Mouse (Mus musculus): ENCODE data around the gene Mdga2.

DNA sequence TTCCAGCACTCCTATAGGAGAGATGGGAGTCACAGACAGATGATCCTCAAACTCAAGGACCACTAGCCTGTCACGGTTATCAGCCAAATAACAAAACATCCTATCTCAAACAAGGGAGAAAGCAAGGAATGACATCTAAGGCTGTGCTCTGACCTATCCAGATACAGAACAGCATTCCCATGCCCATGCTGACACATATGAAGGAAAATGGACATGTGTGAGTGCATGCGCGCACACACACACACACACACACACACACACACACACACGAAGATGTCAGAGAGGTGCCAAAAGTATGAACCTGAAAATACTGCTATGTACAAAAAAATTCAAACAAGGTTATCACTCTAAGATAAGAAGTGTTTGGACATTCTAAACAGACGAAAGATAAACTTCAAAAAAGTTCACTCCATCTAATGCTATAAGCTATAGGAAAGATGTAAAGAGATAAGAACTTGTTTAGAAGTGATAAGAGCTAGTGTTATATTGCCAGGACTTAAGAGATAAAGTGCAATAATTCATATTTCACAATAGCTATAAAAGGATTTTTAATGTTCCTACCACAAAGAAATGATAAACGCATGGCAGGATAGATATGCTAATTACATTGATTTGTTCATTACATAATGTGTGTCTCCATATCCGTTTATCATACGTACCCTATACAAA is 65.6 kb downstream of the Mdga2 start:
- no peak for TF ChIP-seq CTCF (IDR thresholded peaks at IDR 0.05; ENCODE audit: low read depth)
- no peak for TF ChIP-seq EP300 (IDR thresholded peaks at IDR 0.05; ENCODE audit: low read depth)

Measured in liver, postnatal 0 days (tissue).